Mouse (Mus musculus): Measurements from ENCODE around the gene Slc29a2. TPM values are rescaled to one million over a fixed set of nuclear protein-coding genes. Genes with fewer than 3 reads are reported as not detected.

Gene Slc29a2
- polyA plus RNA-seq, 1 experiment: 6.0 TPM

- H3K4me1 ChIP-seq (ENCODE audit: control insufficient read depth, insufficient read depth, low read length): peaks cover 10% of the 10 kb centered on the region; the same call in 1 of the 2 replicates
- 0 out of 2 replicates have a peak overlapping the region, but pooled peaks have one; percentile 8 for H3K27ac ChIP-seq (ENCODE audit: insufficient read depth, low read length)
- TF ChIP-seq POLR2A (IDR thresholded peaks at IDR 0.05; ENCODE audit: low read depth, low read length): no peak
- H3K4me3 ChIP-seq (ENCODE audit: insufficient read depth, low read length): no peak overlapping the region
Observed at GRCm38 (mm10) chr19:5045531-5045930, 21.9 kb downstream of the Slc29a2 start.

DNA sequence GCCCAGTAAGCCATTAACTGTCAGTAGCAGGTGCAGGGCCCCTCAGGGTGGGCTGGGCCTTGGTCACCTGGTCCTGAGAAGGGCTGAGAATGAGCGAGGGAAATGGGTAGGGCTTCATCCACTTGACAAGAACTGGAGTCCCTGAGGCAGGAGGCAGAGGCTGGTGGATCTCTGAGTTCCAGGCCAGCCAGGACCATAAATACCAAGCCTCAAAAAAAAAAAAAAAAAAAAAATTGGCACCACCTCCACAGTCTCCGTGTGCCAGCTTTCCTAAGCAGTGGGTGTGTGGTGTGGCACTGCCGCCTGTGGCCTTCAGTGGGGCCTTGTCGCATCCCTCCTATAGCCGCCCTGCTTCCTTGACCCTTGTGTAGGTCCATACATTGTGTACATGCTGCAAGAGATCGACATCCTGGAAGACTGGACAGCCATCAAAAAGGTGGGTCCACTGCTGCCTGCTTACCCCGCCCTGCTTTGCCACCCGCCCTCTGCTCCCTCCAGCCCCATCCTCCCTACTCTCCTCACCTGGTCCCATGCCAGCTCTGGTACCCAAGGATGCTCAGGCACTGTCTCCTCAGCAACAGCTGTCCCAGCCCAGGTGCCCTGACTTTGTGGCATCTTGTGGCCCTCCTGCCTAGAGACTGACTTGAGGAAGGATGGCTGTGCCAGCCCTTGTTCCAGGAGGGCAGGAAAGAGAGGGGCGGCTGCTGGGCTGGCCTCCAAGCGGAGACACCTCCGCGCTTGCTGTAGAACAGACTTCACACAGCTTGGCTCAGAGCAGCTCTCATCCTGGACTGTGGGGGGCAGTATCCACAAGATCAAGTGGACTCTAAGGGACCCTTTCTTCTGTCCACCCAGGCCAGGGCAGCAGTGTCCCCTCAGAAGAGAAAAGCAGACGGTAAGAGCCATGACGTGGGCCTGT, 24.7 kb downstream of the Slc29a2 start:
- no peak overlapping the region for H3K4me3 ChIP-seq (ENCODE audit: insufficient read depth, low read length)
- H3K4me1 ChIP-seq (ENCODE audit: control insufficient read depth, insufficient read depth, low read length): 0 out of 2 replicates have a peak, but pooled peaks cover 7% of the 10 kb centered on the region
- no peak overlapping the region for H3K27ac ChIP-seq (ENCODE audit: insufficient read depth, low read length)
- TF ChIP-seq CTCF (IDR thresholded peaks at IDR 0.05; ENCODE audit: borderline replicate concordance, insufficient read depth, low read length) (no peak), POLR2A (IDR thresholded peaks at IDR 0.05; ENCODE audit: low read depth, low read length) (no peak)

- Histone ChIP-seq H3K27ac (ENCODE audit: insufficient read depth, low read length) (peak overlapping the region; percentile 65), H3K4me3 (ENCODE audit: insufficient read depth, low read length) (no peak overlapping the region), H3K4me1 (ENCODE audit: control insufficient read depth, insufficient read depth, low read length) (0 out of 2 replicates have a peak, but pooled peaks cover 7% of the 10 kb centered on the region)
- TF ChIP-seq CTCF (IDR thresholded peaks at IDR 0.05; ENCODE audit: borderline replicate concordance, insufficient read depth, low read length) (no peak), POLR2A (IDR thresholded peaks at IDR 0.05; ENCODE audit: low read depth, low read length) (no peak)
Observed at GRCm38 (mm10) chr19:5049325-5049724, 25.7 kb downstream of the Slc29a2 start.

GRCm38 (mm10) chr19:5050047-5050905, 26.6 kb downstream of the Slc29a2 start, which contains the start of gene Rin1:
Gene Rin1, plus strand, starts transcription at chr19:5050481.
- TF ChIP-seq CTCF (IDR thresholded peaks at IDR 0.05; ENCODE audit: borderline replicate concordance, insufficient read depth, low read length) (no peak), POLR2A (IDR thresholded peaks at IDR 0.05; ENCODE audit: low read depth, low read length) (peak; percentile 88)
- H3K27ac ChIP-seq (ENCODE audit: insufficient read depth, low read length): peak within 1 kb of the TSS; percentile 87

DNA sequence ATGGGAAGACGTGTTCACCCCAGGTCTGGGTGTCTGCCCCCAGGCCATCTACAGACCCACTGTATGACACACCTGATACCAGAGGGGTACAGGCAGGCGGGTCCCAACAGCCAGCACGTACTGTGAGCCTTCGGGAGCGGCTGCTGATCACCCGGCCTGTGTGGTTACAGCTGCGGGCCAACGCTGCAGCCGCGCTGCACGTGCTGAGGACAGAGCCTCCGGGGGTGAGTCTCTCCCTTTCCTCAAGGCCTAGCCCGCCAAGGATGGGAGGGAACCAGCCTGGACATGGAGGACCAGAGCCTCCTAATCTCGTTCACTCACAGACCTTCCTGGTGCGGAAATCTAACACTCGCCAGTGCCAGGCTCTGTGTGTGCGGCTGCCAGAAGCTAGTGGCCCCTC, 27.4 kb downstream of the Slc29a2 start:
- TF ChIP-seq POLR2A (IDR thresholded peaks at IDR 0.05; ENCODE audit: low read depth, low read length) (no peak; the same call in 1 of the 2 replicates), CTCF (IDR thresholded peaks at IDR 0.05; ENCODE audit: borderline replicate concordance, insufficient read depth, low read length) (no peak)
- Histone ChIP-seq H3K4me1 (ENCODE audit: control insufficient read depth, insufficient read depth, low read length) (0 out of 2 replicates have a peak, but pooled peaks cover 2% of the 10 kb centered on the region), H3K4me3 (ENCODE audit: insufficient read depth, low read length) (peak overlapping the region; percentile 69), H3K27ac (ENCODE audit: insufficient read depth, low read length) (peak overlapping the region; percentile 87)

More at GRCm38 (mm10) chr19:5050047-5050905, 26.6 kb downstream of the Slc29a2 start, which contains the start of gene Rin1:
- Histone ChIP-seq H3K4me1 (ENCODE audit: control insufficient read depth, insufficient read depth, low read length) (0 out of 2 replicates have a peak, but pooled peaks cover 7% of the 10 kb centered on the region), H3K4me3 (ENCODE audit: insufficient read depth, low read length) (peak within 1 kb of the TSS; percentile 69)

GRCm38 (mm10) chr19:5051515-5051914, 27.9 kb downstream of the Slc29a2 start:
- Histone ChIP-seq H3K27ac (ENCODE audit: insufficient read depth, low read length) (peak overlapping the region; percentile 87), H3K4me1 (ENCODE audit: control insufficient read depth, insufficient read depth, low read length) (0 out of 2 replicates have a peak, but pooled peaks cover 2% of the 10 kb centered on the region), H3K4me3 (ENCODE audit: insufficient read depth, low read length) (peak overlapping the region; percentile 69)
- TF ChIP-seq CTCF (IDR thresholded peaks at IDR 0.05; ENCODE audit: borderline replicate concordance, insufficient read depth, low read length): no peak
- TF ChIP-seq POLR2A (IDR thresholded peaks at IDR 0.05; ENCODE audit: low read depth, low read length): peak; percentile 42; the same call in 1 of the 2 replicates

- TF ChIP-seq CTCF (IDR thresholded peaks at IDR 0.05; ENCODE audit: borderline replicate concordance, insufficient read depth, low read length) (no peak), POLR2A (IDR thresholded peaks at IDR 0.05; ENCODE audit: low read depth, low read length) (peak; percentile 34; the same call in 1 of the 2 replicates)
- Histone ChIP-seq H3K27ac (ENCODE audit: insufficient read depth, low read length) (peak overlapping the region; percentile 10), H3K4me1 (ENCODE audit: control insufficient read depth, insufficient read depth, low read length) (0 out of 2 replicates have a peak, but pooled peaks cover 2% of the 10 kb centered on the region), H3K4me3 (ENCODE audit: insufficient read depth, low read length) (peak overlapping the region; percentile 69)
Observed at GRCm38 (mm10) chr19:5052166-5052822, 28.6 kb downstream of the Slc29a2 start.

DNA sequence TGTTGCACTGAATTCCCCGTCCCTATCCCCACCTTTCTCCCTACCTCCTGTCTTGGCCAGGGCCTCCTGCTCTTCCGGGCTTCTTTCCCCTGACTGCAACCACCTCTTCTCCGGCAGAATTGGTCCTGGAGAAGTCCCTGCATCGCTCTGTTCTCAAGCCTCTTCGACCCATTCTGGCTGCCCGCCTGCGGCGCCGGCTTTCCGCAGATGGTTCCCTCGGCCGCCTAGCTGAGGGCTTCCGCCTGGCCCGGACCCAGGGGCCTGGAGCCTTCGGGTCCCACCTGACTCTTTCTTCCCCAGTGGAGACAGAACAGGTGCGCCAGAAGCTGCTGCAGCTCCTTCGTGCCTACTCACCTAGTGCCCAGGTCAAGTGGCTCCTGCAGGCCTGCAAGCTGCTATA, 29.2 kb downstream of the Slc29a2 start:
- Histone ChIP-seq H3K27ac (ENCODE audit: insufficient read depth, low read length) (peak overlapping the region; percentile 10; the same call in 1 of the 2 replicates), H3K4me3 (ENCODE audit: insufficient read depth, low read length) (peak overlapping the region; percentile 69), H3K4me1 (ENCODE audit: control insufficient read depth, insufficient read depth, low read length) (peaks cover 5% of the 10 kb centered on the region)
- TF ChIP-seq POLR2A (IDR thresholded peaks at IDR 0.05; ENCODE audit: low read depth, low read length): no peak
- TF ChIP-seq CTCF (IDR thresholded peaks at IDR 0.05; ENCODE audit: borderline replicate concordance, insufficient read depth, low read length): no peak

GRCm38 (mm10) chr19:5053909-5054308, 30.2 kb downstream of the Slc29a2 start:
- H3K4me3 ChIP-seq (ENCODE audit: insufficient read depth, low read length): no peak overlapping the region
- H3K27ac ChIP-seq (ENCODE audit: insufficient read depth, low read length): peak overlapping the region; percentile 86
- peak; percentile 67 for TF ChIP-seq POLR2A (IDR thresholded peaks at IDR 0.05; ENCODE audit: low read depth, low read length)
- peak; percentile 56 for TF ChIP-seq CTCF (IDR thresholded peaks at IDR 0.05; ENCODE audit: borderline replicate concordance, insufficient read depth, low read length)
- H3K4me1 ChIP-seq (ENCODE audit: control insufficient read depth, insufficient read depth, low read length): peaks cover 13% of the 10 kb centered on the region
